Mouse (Mus musculus) bone marrow macrophage, adult 2 months (primary cell): ENCODE measurements around the gene Prl3a1.

Experiments used
- CTCF ChIP-seq: IDR thresholded peaks from 2 replicates; pipeline ENCODE4 v1.5.1; 2012; ENCODE audit warnings: low read depth, mild to moderate bottlenecking, low read length, moderate library complexity
- POLR2A ChIP-seq: IDR thresholded peaks from 2 replicates; pipeline ENCODE4 v1.6.1; 2012; ENCODE audit warnings: mild to moderate bottlenecking, low read depth, low read length, borderline replicate concordance

- TF ChIP-seq POLR2A (no peak), CTCF (no peak)
Observed at GRCm38 (mm10) chr13:27241547-27241946, 17.7 kb upstream of the Prl3a1 start, which contains the start of gene Prl3b1.
